ENCODE assay signal across 8 mouse cellular contexts in the genomic region with DNA sequence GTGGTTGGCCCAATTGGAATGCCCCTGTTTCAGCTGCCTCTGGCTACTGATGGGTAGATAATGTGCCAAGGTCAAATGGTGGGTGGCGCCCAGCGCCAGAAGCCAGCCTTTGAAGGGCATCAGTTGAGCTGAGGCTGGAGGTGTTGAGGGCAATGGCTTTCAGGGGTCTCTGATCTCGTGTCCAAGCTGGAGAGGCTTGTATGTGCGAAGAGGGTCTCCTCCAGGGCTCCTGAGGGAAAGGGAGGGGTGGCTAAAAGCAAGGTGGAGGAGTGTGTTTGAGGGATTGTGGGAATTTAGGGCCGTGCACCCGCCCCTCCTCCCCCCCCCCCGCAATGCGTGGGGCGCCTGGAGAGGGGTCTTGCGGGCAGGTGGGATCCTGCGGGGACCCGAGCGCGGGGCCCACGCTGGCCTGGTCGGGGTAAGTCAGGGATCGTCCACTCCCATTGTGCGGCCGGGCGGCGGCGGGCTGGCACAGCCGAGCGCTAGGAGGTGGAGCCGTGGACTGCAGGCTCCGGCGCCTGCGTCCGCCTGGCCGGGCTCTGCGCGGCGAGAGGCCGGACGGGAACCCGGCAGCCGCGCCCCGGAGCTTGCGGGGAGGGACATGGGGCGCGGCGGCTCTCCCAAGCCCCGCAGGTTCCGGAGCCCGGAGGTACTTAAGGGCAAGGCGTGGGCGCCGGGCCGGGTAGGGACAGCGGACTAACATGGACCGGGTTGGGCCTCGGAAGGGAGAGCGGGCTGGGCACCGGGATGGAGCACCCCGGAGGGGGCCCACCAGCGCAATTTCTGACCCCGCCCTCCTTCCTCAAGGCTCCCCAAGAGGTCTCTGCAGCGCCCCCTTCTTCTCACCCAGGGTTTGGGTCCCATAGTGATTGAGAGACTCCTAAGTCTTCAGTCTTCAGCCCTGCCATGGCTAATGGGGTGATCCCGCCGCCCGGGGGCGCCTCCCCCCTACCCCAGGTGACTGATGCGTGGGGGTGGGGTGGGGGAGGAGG. TPM values are rescaled to one million over a fixed set of nuclear protein-coding genes. Genes with fewer than 3 reads are reported as not detected.
A peak's percentile ranks its signal among the peaks of the same experiment; 100 is the strongest.
DNase-seq lines count a peak whose midpoint lies in the region; ATAC-seq and TF ChIP-seq lines count a peak whose summit lies in the region.

TSS of gene Slc4a3 (plus strand) at position 302 of the 992 bp plus-strand sequence.

- TF ChIP-seq CTCF in liver, adult 2 months (IDR thresholded peaks at IDR 0.05; ENCODE audit: low read depth, low read length): no peak

- no peaks in the 10 kb centered on the region for H3K79me2 ChIP-seq in liver, adult 2 months (ENCODE audit: control insufficient read depth, insufficient read depth, low read length)

- TF ChIP-seq POLR2A in liver, adult 2 months (IDR thresholded peaks at IDR 0.05; ENCODE audit: extremely low read depth, insufficient read depth, low read length): no peak

- H3K9me3 ChIP-seq in embryonic facial prominence, embryonic 15.5 days (replicated peaks): no peaks in the 10 kb centered on the region
- no peaks in the 10 kb centered on the region for H3K9me3 ChIP-seq in heart, embryonic 11.5 days (replicated peaks; ENCODE audit: control insufficient read depth, low read length)
- H3K9me3 ChIP-seq in kidney, embryonic 15.5 days (replicated peaks): no peaks in the 10 kb centered on the region
- H3K9me3 ChIP-seq in neural tube, embryonic 11.5 days (ENCODE audit: control insufficient read depth, low read length): no peaks in the 10 kb centered on the region

- H3K9ac ChIP-seq in embryonic facial prominence, embryonic 15.5 days: peak within 1 kb of the TSS; percentile 79
- peak within 1 kb of the TSS; percentile 93 for H3K9ac ChIP-seq in heart, embryonic 11.5 days (ENCODE audit: low read depth, low read length)
- H3K9ac ChIP-seq in kidney, embryonic 15.5 days: peak within 1 kb of the TSS; percentile 88
- peak within 1 kb of the TSS; percentile 32 for H3K9ac ChIP-seq in liver, adult 2 months (ENCODE audit: low read depth, low read length)
- peak within 1 kb of the TSS; percentile 89 for H3K9ac ChIP-seq in neural tube, embryonic 11.5 days (ENCODE audit: low read length)

- peaks cover 12% of the 10 kb centered on the region for H3K36me3 ChIP-seq in embryonic facial prominence, embryonic 15.5 days
- no peaks in the 10 kb centered on the region for H3K36me3 ChIP-seq in heart, embryonic 11.5 days (ENCODE audit: control insufficient read depth, insufficient read depth, low read length)
- peaks cover 22% of the 10 kb centered on the region for H3K36me3 ChIP-seq in kidney, embryonic 15.5 days
- no peaks in the 10 kb centered on the region for H3K36me3 ChIP-seq in liver, adult 2 months (ENCODE audit: control insufficient read depth, insufficient read depth, low read length)
- H3K36me3 ChIP-seq in neural tube, embryonic 11.5 days (ENCODE audit: control insufficient read depth, insufficient read depth, low read length): peaks cover 6% of the 10 kb centered on the region

- peak; percentile 41 for DNase-seq in 416B (ENCODE audit: low read depth)
- DNase-seq in adrenal gland, postnatal 36 days: peak; percentile 80 to 84
- DNase-seq in liver, adult 2 months (ENCODE audit: extremely low read depth, low read depth, low spot score): no peak
- DNase-seq in neural tube, embryonic 11.5 days (ENCODE audit: low spot score): peak; percentile 81
- DNase-seq in urinary bladder, postnatal 36 days (ENCODE audit: low spot score in 2 of 2): peak; percentile 57 to 68

- peak; percentile 86 for ATAC-seq in embryonic facial prominence, embryonic 15.5 days (ENCODE audit: insufficient number of reproducible peaks, low FRiP score, low TSS enrichment, low read depth)
- peak; percentile 65 for ATAC-seq in heart, embryonic 11.5 days (replicated peaks; ENCODE audit: insufficient number of reproducible peaks, low FRiP score, low TSS enrichment)
- ATAC-seq in kidney, embryonic 15.5 days (replicated peaks; ENCODE audit: low FRiP score): peak; percentile 90
- ATAC-seq in neural tube, embryonic 11.5 days (ENCODE audit: insufficient read depth, low FRiP score, low TSS enrichment): peak; percentile 86

- H3K4me1 ChIP-seq in embryonic facial prominence, embryonic 15.5 days: peaks cover 31% of the 10 kb centered on the region
- peaks cover 15% of the 10 kb centered on the region for H3K4me1 ChIP-seq in heart, embryonic 11.5 days (ENCODE audit: control insufficient read depth, insufficient read depth, low read length)
- peaks cover 24% of the 10 kb centered on the region for H3K4me1 ChIP-seq in kidney, embryonic 15.5 days
- H3K4me1 ChIP-seq in liver, adult 2 months (ENCODE audit: control insufficient read depth, insufficient read depth, low read length): no peaks in the 10 kb centered on the region
- peaks cover 9% of the 10 kb centered on the region; the same call in 1 of the 2 replicates for H3K4me1 ChIP-seq in neural tube, embryonic 11.5 days (ENCODE audit: control insufficient read depth, insufficient read depth, low read length)

- H3K4me2 ChIP-seq in embryonic facial prominence, embryonic 15.5 days (replicated peaks): peak within 1 kb of the TSS; percentile 74
- peak within 1 kb of the TSS; percentile 78 for H3K4me2 ChIP-seq in heart, embryonic 11.5 days
- peak within 1 kb of the TSS; percentile 86 for H3K4me2 ChIP-seq in kidney, embryonic 15.5 days
- H3K4me2 ChIP-seq in neural tube, embryonic 11.5 days (ENCODE audit: low read depth): peak within 1 kb of the TSS; percentile 71

- peak within 1 kb of the TSS; percentile 82 for H3K27ac ChIP-seq in embryonic facial prominence, embryonic 15.5 days (replicated peaks)
- peak within 1 kb of the TSS; percentile 46 for H3K27ac ChIP-seq in heart, embryonic 11.5 days (ENCODE audit: low read depth, low read length)
- peak within 1 kb of the TSS; percentile 88 for H3K27ac ChIP-seq in kidney, embryonic 15.5 days
- no peak within 1 kb of the TSS for H3K27ac ChIP-seq in liver, adult 2 months (replicated peaks; ENCODE audit: insufficient read depth, low read depth, low read length)
- peak within 1 kb of the TSS; percentile 54 for H3K27ac ChIP-seq in neural tube, embryonic 11.5 days (ENCODE audit: low read depth, low read length)

- H3K4me3 ChIP-seq in embryonic facial prominence, embryonic 15.5 days (replicated peaks): peak within 1 kb of the TSS; percentile 78
- H3K4me3 ChIP-seq in heart, embryonic 11.5 days (ENCODE audit: low read depth, low read length): peak within 1 kb of the TSS; percentile 79
- H3K4me3 ChIP-seq in kidney, embryonic 15.5 days (replicated peaks): peak within 1 kb of the TSS; percentile 79
- H3K4me3 ChIP-seq in liver, adult 2 months (ENCODE audit: insufficient read depth, low read depth, low read length): peak within 1 kb of the TSS; percentile 49
- H3K4me3 ChIP-seq in neural tube, embryonic 11.5 days (ENCODE audit: low read depth, low read length): peak within 1 kb of the TSS; percentile 72

- no peaks in the 10 kb centered on the region for H3K27me3 ChIP-seq in embryonic facial prominence, embryonic 15.5 days
- H3K27me3 ChIP-seq in heart, embryonic 11.5 days (ENCODE audit: control insufficient read depth, insufficient read depth, low read length): no peaks in the 10 kb centered on the region
- H3K27me3 ChIP-seq in kidney, embryonic 15.5 days: 0 out of 2 replicates have a peak, but pooled peaks cover 7% of the 10 kb centered on the region
- peaks cover 30% of the 10 kb centered on the region for H3K27me3 ChIP-seq in liver, adult 2 months (ENCODE audit: control insufficient read depth, insufficient read depth, low read length)
- H3K27me3 ChIP-seq in neural tube, embryonic 11.5 days (ENCODE audit: control insufficient read depth, insufficient read depth, low read length): no peaks in the 10 kb centered on the region

- under 1% methylated on average over 61 of the region's 64 CpGs for WGBS in embryonic facial prominence, embryonic 15.5 days
- under 1% methylated on average over 58 of the region's 64 CpGs for WGBS in heart, embryonic 11.5 days (ENCODE audit: insufficient replicate concordance)
- under 1% methylated on average over 59 of the region's 64 CpGs for WGBS in kidney, embryonic 15.5 days
- 2% methylated on average over 57 of the region's 64 CpGs for WGBS in liver, adult 2 months
- WGBS in neural tube, embryonic 11.5 days: 2% methylated on average over 54 of the region's 64 CpGs

RNA-seq across cellular contexts. Expression of gene Slc4a3, which starts in this region (rescaled TPM):
- total RNA-seq in adrenal gland, postnatal 36 days (2021): 100 to 1,000 TPM in 1 of 2 experiments, 10 to 100 TPM in 1; 99.2 to 120 TPM
- 22.5 and 26.3 TPM in 2 replicates for polyA plus RNA-seq in embryonic facial prominence, embryonic 15.5 days (2015; fragmentation: Nextera tagmentation; extraction: Ambion mirVana)
- polyA plus RNA-seq in heart, embryonic 11.5 days (2014; fragmentation: Nextera tagmentation; extraction: Ambion mirVana): 13.3 and 14.2 TPM in 2 replicates
- polyA plus RNA-seq in kidney, embryonic 15.5 days (2015; fragmentation: Nextera tagmentation; extraction: Ambion mirVana): 20.9 and 22.5 TPM in 2 replicates
- 0.34 and 0.37 TPM in 2 replicates for total RNA-seq in liver, adult 2 months (2014; rRNA removed)
- polyA plus RNA-seq in liver, adult 2 months (2012; rRNA removed): 0.63 and 0.76 TPM in 2 replicates
- polyA plus RNA-seq in neural tube, embryonic 11.5 days (2014; fragmentation: Nextera tagmentation; extraction: Ambion mirVana): 8.6 and 11.3 TPM in 2 replicates

Comparison
In these comparisons a context has a peak if more than half of its experiments do, and no peak if none do; other contexts are left out.
1. RNA of gene Slc4a3 (total RNA-seq): 99.2 to 120 TPM in adrenal gland, postnatal 36 days; 0.34 to 0.37 TPM in liver, adult 2 months; every median in the first group is over 10 times any median in the second.
2. H3K9ac ChIP-seq: peak in every context shown above with its lines; median percentile 93 in heart, embryonic 11.5 days; 89 in neural tube, embryonic 11.5 days; 88 in kidney, embryonic 15.5 days; 79 in embryonic facial prominence, embryonic 15.5 days; 32 in liver, adult 2 months.
3. Peak in every context shown above with its lines, with median percentiles within 50 percentile points of each other: ATAC-seq, H3K4me2 ChIP-seq and H3K4me3 ChIP-seq.